Comparison of ENCODE assay signal across 11 mouse cellular contexts in genomic region chr11:52233906-52234305, GRCm38 (mm10). TPM values are rescaled to one million over a fixed set of nuclear protein-coding genes. Genes with fewer than 3 reads are reported as not detected.
DNase-seq lines count a peak whose midpoint lies in the region; ATAC-seq and TF ChIP-seq lines count a peak whose summit lies in the region.
"Had no signal": no experiment of that assay in that cellular context is flagged by ENCODE, and none has a peak within 500 bp of the region (broad histone marks: within the 10 kb centered on the region; RNA-seq: fewer than 3 reads in every experiment).

No protein-coding gene starts in this region.

- H3K4me2 ChIP-seq in neural tube, embryonic 11.5 days (ENCODE audit: low read depth), result peak overlapping the region; percentile 68; the same call in 1 of the 2 replicates
- peak overlapping the region; percentile 65 for H3K4me2 ChIP-seq in limb, embryonic 14.5 days (replicated peaks; ENCODE audit: low read depth, low read length, severe bottlenecking)

- TF ChIP-seq POLR2A in limb, embryonic 14.5 days (IDR thresholded peaks at IDR 0.05; ENCODE audit: borderline replicate concordance, extremely low read depth, insufficient read depth, insufficient read length), result no peak

- no peak overlapping the region for H3K9ac ChIP-seq in neural tube, embryonic 11.5 days (ENCODE audit: low read length)
- peak overlapping the region; percentile 38; the same call in 1 of the 2 replicates for H3K9ac ChIP-seq in limb, embryonic 14.5 days (ENCODE audit: low read depth, low read length, severe bottlenecking)

- WGBS in neural tube, embryonic 11.5 days, result 91% methylated on average over 1 of the region's 1 CpGs
- WGBS in limb, embryonic 14.5 days, result 89% methylated on average over 1 of the region's 1 CpGs

- peaks cover 6% of the 10 kb centered on the region; the same call in 1 of the 2 replicates for H3K4me1 ChIP-seq in neural tube, embryonic 11.5 days (ENCODE audit: control insufficient read depth, insufficient read depth, low read length)
- peaks cover 16% of the 10 kb centered on the region; the same call in 1 of the 2 replicates for H3K4me1 ChIP-seq in limb, embryonic 14.5 days (ENCODE audit: control insufficient read depth, insufficient read depth, low read length)

- no peaks in the 10 kb centered on the region for H3K27me3 ChIP-seq in neural tube, embryonic 11.5 days (ENCODE audit: control insufficient read depth, insufficient read depth, low read length)
- H3K27me3 ChIP-seq in limb, embryonic 14.5 days (ENCODE audit: control insufficient read depth, insufficient read depth, low read length), result no peaks in the 10 kb centered on the region

- H3K36me3 ChIP-seq in neural tube, embryonic 11.5 days (ENCODE audit: control insufficient read depth, insufficient read depth, low read length), result no peaks in the 10 kb centered on the region; the same call in 1 of the 2 replicates
- peaks cover 18% of the 10 kb centered on the region for H3K36me3 ChIP-seq in limb, embryonic 14.5 days (ENCODE audit: control insufficient read depth, insufficient read depth, low read length)

- H3K4me3 ChIP-seq in gastrocnemius, adult 2 months, result peak overlapping the region; percentile 99
- no peak overlapping the region for H3K4me3 ChIP-seq in neural tube, embryonic 11.5 days (ENCODE audit: low read depth, low read length)
- peak overlapping the region; percentile 100; the same call in 1 of the 2 replicates for H3K4me3 ChIP-seq in limb, embryonic 14.5 days (replicated peaks; ENCODE audit: low read length)

- peak overlapping the region; percentile 99 for H3K27ac ChIP-seq in gastrocnemius, adult 2 months
- no peak overlapping the region for H3K27ac ChIP-seq in neural tube, embryonic 11.5 days (ENCODE audit: low read depth, low read length)
- no peak overlapping the region for H3K27ac ChIP-seq in limb, embryonic 14.5 days (replicated peaks; ENCODE audit: low read depth, low read length)

- intact Hi-C loops in gastrocnemius, adult 2 months (cut with DNase I), result no loop called here
- intact Hi-C loops in left cerebral cortex, postnatal 14 days (cut with DNase I), result no loop called here

- no peak for ATAC-seq in neural tube, embryonic 11.5 days (ENCODE audit: insufficient read depth, low FRiP score, low TSS enrichment)
- no peak for ATAC-seq in limb, embryonic 14.5 days (ENCODE audit: low FRiP score, low read depth)

- no peak for TF ChIP-seq CTCF in gastrocnemius, adult 2 months (IDR thresholded peaks at IDR 0.05)

- no peak for DNase-seq in gastrocnemius, adult 2 months
- DNase-seq in gastrocnemius, postnatal 10 days, result no peak
- DNase-seq in neural tube, embryonic 11.5 days (ENCODE audit: low spot score), result no peak
- no peak for DNase-seq in neural tube, embryonic 10.5 days (ENCODE audit: extremely low spot score, low spot score)
- DNase-seq in limb, embryonic 14.5 days (ENCODE audit: low spot score), result no peak
- DNase-seq in MN1 (ENCODE audit: low spot score), result no peak
- DNase-seq in left cerebral cortex, postnatal 14 days (ENCODE audit: low spot score in 2 of 2), result no peak
- no peak for DNase-seq in left cerebral cortex, adult 9 months (ENCODE audit: low spot score in 2 of 2)
- DNase-seq: adrenal gland, adult 2 months; thymus, postnatal 25 days had no signal

- no peaks in the 10 kb centered on the region for H3K9me3 ChIP-seq in neural tube, embryonic 11.5 days (ENCODE audit: control insufficient read depth, low read length)
- H3K9me3 ChIP-seq in limb, embryonic 14.5 days (ENCODE audit: control insufficient read depth, low read length), result no peaks in the 10 kb centered on the region

RNA-seq across cellular contexts. Expression of gene Skp1a, which starts 2.1 kb away (rescaled TPM):
- 100 to 1,000 TPM; 269 to 292 TPM for total RNA-seq in gastrocnemius, adult 2 months (2021)
- 100 to 1,000 TPM; 254 to 257 TPM for total RNA-seq in gastrocnemius, postnatal 10 days (2021)
- 915 and 972 TPM in 2 replicates for polyA plus RNA-seq in neural tube, embryonic 11.5 days (2014; fragmentation: Nextera tagmentation; extraction: Ambion mirVana)
- polyA plus RNA-seq in limb, embryonic 14.5 days (2012; rRNA removed), result 134 and 172 TPM in 2 replicates
- 746 and 751 TPM in 2 replicates for polyA plus RNA-seq in limb, embryonic 14.5 days (2014; fragmentation: Nextera tagmentation; extraction: Ambion mirVana)
- total RNA-seq in left cerebral cortex, postnatal 14 days (2021), result 100 to 1,000 TPM; 473 to 503 TPM

RNA-seq across cellular contexts. Expression of gene Olfr1371, which starts 20.1 kb away (rescaled TPM):
- not detected for total RNA-seq in gastrocnemius, adult 2 months (2021)
- not detected for total RNA-seq in gastrocnemius, postnatal 10 days (2021)
- polyA plus RNA-seq in neural tube, embryonic 11.5 days (2014; fragmentation: Nextera tagmentation; extraction: Ambion mirVana), result not detected in 2 replicates
- polyA plus RNA-seq in limb, embryonic 14.5 days (2012; rRNA removed), result not detected in 2 replicates
- not detected in 2 replicates for polyA plus RNA-seq in limb, embryonic 14.5 days (2014; fragmentation: Nextera tagmentation; extraction: Ambion mirVana)
- not detected for total RNA-seq in left cerebral cortex, postnatal 14 days (2021)
- total RNA-seq: adrenal gland, adult 2 months; neutrophil, adult 5-6 weeks had no signal
- polyA plus RNA-seq: adrenal gland, adult 2 months had no signal

RNA-seq across cellular contexts. Expression of gene Tcf7, which starts 48.9 kb away (rescaled TPM):
- total RNA-seq in gastrocnemius, adult 2 months (2021), result under 1 TPM; 0.31 to 0.59 TPM
- 1 to 10 TPM; 2.0 to 4.6 TPM for total RNA-seq in gastrocnemius, postnatal 10 days (2021)
- 10.6 and 12.7 TPM in 2 replicates for polyA plus RNA-seq in neural tube, embryonic 11.5 days (2014; fragmentation: Nextera tagmentation; extraction: Ambion mirVana)
- 14.0 and 17.6 TPM in 2 replicates for polyA plus RNA-seq in limb, embryonic 14.5 days (2012; rRNA removed)
- 13.2 and 14.4 TPM in 2 replicates for polyA plus RNA-seq in limb, embryonic 14.5 days (2014; fragmentation: Nextera tagmentation; extraction: Ambion mirVana)
- 1 to 10 TPM; 5.3 to 7.1 TPM for total RNA-seq in left cerebral cortex, postnatal 14 days (2021)
